Mouse (Mus musculus) right cerebral cortex, adult 18-20 months (tissue): ENCODE measurements around the gene Gm16181.
A peak's percentile ranks its signal among the peaks of the same experiment; 100 is the strongest.

Source experiments
- DNase-seq: peaks from one replicate; pipeline ENCODE4 v3.0.0; 2022; ENCODE audit warnings: mixed read lengths

Gene Gm16181

DNA sequence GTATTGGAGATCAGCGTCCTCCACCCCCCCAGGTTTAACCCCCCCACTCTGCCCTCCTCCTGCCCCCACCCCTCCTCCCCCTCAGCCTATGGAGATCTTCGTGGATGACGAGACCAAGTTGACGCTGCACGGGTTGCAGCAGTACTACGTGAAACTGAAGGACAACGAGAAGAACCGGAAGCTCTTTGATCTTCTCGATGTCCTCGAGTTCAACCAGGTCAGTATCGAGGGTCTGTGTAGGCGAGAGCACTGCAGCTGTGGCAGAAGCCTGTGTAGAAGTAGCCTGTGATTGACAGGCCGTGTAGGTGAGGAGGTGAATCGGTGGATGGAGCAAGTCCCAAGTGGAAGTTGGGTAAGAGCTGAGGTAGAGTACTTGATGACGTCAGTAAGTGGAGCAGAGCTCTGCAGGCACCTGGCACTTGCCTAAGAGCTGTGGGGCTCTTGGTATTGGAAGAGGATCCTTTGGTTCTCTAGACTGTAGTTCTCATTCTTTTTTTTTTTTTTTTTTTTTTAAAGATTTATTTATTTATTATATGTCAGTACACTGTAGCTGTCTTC lies 30.6 kb downstream of the Gm16181 start:
- DNase-seq = no peak

DNA sequence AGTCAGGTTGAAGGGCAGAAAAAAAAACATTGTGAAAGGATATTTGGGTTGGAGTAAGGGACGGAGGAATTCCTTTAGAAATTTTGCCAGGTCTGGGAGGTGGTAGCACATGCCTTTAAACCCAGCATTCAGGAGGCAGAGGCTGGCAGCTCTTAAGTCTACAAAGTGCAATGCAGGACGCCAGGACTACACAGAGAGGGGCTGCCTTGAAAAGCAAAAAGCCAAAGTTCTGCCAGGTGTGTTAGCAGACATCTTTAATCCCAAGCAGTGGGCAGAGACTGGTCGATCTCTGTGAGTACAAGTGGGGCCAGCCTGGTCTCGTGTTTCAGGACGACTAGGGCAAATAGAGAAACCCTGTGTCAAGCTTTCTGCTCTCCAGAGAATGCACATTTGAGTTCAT lies 31.3 kb downstream of the Gm16181 start:
- no peak for DNase-seq

DNA sequence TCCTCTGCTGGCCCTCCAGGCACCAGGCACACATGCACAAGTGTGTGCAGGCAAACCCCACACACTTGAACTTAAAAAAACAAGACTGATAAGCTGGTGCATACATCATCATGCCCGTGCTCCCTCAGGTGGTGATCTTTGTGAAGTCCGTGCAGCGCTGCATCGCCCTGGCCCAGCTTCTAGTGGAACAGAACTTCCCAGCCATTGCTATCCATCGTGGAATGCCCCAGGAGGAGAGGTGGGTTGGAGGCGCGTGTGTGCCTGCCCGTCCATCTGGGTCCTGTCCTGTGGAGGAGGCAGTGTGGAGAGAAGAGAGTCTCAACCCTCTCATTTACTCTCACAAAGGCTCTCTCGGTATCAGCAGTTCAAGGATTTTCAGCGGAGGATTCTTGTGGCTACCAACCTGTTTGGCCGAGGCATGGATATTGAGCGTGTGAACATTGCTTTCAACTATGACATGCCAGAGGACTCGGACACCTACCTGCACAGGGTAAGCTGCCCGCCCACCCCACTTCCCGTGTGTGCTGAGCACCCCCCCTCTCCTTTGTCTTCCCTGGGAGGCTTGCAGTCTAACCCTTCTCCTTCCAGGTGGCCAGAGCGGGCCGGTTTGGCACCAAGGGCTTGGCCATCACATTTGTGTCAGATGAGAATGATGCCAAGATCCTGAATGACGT lies 32.1 kb downstream of the Gm16181 start:
- DNase-seq = no peak

DNA sequence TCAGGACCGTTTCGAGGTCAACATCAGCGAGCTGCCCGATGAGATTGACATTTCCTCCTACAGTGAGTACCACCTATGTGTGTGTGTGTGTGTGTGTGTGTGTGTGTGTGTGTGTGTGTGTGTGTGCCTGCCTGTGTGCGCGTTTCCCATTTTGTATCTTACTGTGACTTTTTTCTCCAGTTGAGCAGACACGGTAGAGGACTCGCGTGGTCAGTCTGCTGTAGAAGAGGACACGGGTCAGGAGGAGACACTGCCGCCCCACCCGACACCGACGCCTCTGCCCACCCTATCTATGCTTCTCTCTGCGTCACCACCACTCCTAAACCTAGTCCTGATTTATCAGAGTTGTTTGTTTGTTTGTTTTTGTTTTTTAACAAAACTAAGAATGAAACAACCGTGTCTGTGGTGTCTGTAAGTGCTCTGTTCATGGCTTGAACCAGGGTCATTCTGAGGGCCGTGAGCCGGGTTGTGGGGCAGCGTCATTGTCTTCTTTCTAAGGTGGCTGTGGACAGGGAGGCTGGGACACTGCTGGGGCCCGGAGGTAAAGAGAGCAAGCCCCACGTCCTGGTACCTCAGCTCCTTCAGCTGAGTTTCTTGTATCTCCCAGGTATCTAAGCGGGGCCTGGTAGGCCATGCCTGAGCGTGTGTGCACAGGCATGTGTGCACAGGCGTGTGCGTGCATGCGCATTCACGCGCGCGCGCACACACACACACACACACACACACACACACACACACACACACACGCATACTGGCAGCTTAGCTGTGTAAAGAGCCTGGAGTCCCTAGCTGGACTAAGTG lies 32.9 kb downstream of the Gm16181 start:
- DNase-seq = no peak

DNA sequence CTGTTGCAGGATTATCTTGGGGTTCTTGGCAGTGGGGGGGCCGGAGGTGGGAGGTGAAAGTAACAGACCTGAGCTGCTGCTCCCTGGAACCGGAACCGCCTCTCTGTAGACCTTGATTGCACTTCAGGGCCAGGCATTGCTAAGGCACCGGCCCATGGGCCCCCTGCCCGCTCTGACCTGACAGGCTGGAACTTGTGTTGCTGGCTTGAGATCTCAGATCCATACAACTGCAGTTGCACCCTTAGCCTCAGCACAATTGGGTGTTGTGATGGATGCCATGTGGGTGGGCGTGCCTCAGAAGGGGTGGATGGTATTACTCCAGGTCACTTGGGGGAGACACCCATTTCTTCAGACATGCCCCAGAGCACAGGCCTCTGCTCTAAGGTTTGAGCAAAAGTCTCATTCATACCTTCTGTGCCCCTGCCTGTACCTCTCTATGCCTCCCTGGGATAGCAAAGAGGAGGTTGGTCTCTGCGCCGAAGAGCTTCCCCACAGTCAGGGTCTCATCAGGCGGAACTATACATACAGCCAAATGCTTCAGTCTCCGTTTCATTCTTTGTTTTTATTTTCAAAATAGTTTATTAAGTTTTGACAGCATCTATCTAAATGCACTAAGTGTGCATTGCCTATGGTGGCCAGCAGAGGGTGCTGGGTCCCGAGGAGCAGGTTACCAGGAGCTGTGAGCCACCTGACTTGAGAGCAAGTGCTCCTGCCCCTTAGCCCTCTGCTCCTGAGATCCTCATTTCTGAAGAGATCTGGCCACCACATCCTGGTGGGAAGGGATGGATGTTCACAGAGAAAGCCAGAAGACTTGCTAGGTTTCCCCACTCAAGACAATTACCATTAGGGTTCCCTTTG lies 33.8 kb downstream of the Gm16181 start:
- DNase-seq = no peak

DNA sequence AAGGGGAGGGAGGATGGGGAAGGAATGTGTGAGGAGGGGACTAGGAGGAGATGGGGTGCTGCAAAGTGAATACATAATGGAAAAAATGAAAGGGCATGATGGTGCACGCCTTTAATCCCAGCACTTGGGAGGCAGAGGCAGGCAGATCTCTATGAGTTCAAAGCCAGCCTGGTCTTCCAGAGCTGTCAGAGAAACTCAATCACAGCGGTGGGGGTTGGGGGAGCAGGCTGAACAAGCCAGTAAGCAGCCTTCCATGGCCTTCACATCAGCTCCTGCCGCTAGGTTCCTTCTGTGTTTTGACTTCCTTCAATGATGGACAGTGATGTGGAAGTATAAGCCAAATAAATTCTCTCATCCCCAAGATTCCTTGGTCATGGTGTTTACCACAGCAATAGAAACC lies 34.7 kb downstream of the Gm16181 start:
- no peak for DNase-seq

DNA sequence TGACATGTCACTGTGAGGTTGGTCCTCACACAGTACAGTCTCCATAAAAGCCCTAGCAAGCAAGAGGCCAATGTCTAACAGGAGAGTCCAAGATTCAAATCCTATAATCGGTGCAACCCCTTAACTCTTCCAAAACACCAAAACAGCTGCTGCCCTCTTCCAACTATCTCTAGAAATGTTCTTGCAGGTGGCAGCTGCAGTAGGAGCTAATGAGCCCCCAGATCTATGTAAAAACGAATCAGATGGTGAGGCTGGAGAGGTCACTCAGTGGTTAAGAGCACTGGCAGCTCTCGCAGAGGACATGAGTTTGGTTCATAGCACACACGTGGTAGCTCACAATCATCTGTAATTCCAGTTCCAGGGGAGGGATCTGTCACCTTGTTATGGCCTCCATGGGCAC lies 35.1 kb downstream of the Gm16181 start:
- DNase-seq = no peak

DNA sequence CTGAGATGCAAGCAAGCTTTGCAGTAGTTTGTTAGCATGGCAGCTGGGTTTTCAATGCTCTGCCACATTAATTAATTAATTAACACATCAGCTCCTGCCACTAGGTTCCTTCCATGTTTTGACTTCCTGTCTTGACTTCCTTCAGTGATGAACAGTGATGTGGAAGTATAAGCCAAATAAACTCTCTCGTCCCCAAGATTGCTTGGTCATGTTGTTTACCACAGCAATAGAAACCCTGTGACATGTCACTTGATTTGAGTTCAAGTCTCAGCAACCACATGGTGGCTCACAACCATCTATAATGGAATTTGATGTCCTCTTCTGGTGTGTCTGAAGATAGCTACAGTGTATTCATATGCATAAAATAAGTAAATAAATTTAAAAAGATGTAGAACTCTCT lies 36.7 kb downstream of the Gm16181 start:
- DNase-seq = no peak

DNA sequence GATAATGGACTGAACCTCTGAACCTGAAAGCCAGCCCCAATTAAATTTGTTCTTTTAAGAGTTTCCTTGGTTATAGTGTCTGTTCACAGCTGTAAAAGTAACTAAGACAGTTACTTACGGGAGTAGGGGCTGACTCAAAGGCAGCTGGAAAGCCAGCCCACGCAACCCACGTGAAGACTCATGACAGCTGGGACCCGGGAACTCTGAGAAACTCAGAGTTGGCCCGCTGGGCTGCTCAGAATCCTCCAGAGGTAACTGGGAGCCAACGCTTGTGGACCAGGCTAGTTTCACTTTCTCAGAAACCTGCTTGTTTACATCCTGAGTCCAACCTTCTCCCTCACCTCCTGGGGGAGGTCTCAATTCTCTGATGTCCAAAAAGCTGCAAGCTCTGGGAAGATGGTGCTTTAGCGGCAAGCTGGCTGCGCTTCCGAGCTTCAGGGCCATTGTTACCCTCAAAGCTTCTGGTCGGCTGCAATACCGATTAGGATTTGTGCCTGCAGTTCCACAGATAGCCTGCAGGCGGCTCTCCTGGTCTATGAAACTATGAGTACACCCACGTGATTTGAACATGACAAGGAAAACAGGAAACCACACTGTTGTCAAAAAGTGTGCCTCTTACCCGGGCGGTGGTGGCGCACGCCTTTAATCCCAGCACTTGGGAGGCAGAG lies 37.3 kb downstream of the Gm16181 start:
- DNase-seq = peak; percentile 92

DNA sequence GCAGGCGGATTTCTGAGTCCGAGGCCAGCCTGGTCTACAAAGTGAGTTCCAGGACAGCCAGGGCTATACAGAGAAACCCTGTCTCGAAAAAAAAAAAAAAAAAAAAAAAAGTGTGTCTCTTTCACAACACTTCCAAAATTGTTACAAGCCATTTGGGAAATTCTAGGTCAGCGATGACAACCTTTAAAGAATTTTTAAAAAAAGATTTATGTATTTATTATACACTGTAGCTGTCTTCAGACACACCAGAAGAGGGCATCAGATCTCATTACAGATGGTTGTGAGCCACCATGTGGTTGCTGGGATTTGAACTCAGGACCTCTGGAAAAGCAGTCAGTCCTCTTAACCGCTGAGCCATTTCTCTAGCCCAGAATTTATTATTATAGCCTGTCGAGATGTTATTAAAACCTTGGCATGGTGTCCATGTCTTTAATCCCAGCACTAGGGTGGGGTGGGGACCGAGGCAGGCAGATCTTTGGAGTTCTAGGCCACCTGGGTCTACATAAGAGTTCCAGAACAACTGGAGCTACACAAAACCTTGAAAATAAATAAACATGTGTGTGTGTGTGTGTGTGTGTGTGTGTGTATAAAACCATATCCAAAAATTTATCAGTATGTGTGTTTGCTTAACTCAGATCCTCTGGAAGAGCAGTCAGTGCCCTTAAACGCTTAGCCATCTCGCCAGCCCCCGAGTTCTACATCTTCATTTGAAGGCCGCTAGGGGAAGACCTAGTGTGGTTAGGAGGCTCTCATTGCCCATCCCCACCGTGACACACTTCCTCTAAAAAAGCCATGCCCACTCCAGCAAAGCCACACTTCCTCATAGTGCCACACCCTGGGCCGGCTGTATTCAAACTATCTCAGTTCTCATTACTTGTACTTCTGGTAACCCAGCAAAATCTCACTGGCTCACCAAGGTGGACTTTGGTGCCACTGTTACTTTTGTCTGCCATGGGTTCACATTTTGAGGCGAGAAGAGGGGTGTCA lies 38.2 kb downstream of the Gm16181 start:
- DNase-seq = no peak

DNA sequence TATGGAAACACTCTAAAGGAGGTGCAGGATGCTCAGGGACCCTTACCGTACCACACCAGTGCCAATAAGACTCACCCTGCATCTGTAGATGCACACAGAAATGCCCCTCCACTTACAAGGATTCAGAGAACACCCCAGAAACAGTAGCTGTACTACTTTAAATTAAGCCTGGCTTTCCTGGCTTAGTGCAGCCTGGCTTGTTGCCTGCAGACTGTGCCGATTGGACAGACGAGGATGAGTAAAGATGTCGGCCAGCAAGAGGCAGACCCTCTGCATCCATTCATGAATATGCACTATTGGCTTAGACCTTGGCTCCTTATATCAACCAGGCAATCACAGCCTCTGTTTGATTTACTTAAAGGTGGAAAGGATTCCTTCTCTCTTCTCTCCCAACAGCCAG lies 39.0 kb downstream of the Gm16181 start:
- no peak for DNase-seq

DNA sequence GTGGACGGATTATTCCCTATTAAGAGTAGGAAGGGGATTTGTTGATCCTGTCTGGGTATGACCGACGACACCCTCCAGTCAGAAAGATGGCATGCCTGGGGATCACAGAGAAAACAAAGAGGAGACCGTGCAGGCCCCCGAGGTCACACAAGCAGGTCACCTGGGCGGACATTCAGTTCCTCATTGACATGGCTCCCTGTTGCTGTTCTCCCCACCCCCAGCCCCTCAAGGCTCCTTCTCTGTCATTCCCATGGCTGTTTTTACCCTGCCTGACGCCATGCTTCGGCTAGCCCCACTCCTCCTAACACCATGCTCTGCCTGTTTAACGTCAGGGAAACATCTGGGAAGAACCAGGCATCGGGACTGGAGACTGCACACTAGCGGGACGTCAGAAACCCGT lies 41.0 kb downstream of the Gm16181 start:
- no peak for DNase-seq

DNA sequence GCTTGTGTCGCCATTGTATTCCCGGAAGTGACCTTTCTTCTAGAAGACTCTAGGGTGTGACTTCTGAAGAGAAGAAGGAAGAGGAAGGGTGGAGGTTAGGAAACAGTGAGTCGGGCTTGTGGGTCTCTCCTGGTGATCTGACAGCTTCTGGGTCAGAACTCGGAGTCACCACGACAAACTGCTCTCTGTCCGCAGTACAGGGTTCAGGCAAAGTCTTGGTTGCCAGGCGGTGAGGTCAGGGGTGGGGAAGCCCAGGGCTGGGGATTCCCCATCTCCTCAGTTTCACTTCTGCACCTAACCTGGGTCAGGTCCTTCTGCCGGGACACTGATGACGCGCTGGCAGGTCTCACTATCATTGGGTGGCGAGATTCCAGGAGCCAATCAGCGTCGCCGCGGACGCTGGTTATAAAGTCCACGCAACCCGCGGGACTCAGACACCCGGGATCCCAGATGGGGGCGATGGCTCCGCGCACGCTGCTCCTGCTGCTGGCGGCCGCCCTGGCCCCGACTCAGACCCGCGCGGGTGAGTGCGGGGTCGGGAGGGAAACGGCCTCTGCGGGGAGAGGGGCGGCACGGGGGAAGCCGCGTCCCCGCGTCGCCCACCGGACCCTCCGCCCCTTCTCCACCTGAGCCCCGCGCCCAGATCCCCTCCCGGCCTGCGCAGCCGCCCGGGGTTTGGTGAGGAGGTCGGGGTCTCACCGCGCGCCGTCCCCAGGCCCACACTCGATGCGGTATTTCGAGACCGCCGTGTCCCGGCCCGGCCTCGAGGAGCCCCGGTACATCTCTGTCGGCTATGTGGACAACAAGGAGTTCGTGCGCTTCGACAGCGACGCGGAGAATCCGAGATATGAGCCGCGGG lies 42.3 kb downstream of the Gm16181 start, which contains the start of gene H2-D1:
Gene H2-D1 (plus strand): TSS at position 67 of the 859 bp plus-strand sequence.
- peak; percentile 96 for DNase-seq

DNA sequence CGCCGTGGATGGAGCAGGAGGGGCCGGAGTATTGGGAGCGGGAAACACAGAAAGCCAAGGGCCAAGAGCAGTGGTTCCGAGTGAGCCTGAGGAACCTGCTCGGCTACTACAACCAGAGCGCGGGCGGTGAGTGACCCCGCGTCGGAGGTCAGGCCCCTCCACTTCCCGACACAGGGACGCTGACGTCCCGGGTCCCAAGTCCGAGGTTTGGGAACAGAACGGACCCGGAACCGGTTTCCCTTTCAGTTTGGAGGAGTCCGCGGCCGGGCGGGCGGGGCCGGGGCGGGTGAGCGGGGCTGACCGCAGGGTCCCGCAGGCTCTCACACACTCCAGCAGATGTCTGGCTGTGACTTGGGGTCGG lies 42.9 kb downstream of the Gm16181 start:
- DNase-seq = no peak

DNA sequence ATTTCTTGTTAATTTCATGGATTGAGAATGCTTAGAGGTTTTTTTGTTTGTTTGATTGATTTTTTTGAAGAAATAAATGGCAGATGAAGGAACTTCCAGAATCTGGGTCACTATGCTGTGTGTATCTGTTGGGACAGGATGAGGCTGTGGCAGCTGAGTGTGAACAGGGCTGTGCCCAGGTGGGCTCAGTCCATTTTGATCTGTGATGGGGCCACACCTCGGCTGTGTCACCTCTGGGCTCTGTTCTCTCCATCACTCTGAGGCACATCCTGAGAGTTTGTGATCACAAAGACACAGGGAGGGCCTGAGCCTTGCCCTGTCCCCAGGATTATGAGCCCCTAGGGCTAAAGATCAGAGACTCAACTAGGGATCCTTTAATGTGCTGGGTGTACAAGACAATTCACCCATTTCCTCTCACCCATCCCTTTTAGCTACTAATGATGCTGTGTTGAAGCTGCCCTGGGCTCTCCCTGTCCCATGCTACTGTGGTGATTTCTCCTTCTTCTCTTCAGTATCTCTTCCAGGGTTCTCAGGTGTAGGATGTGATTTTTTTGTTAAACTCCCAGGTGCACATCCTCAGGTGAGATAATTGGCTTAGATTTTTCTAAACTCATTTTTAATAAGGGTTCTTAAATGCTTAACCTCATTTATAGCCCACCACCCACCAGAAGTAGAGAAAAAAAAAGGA lies 46.9 kb downstream of the Gm16181 start:
- no peak for DNase-seq

DNA sequence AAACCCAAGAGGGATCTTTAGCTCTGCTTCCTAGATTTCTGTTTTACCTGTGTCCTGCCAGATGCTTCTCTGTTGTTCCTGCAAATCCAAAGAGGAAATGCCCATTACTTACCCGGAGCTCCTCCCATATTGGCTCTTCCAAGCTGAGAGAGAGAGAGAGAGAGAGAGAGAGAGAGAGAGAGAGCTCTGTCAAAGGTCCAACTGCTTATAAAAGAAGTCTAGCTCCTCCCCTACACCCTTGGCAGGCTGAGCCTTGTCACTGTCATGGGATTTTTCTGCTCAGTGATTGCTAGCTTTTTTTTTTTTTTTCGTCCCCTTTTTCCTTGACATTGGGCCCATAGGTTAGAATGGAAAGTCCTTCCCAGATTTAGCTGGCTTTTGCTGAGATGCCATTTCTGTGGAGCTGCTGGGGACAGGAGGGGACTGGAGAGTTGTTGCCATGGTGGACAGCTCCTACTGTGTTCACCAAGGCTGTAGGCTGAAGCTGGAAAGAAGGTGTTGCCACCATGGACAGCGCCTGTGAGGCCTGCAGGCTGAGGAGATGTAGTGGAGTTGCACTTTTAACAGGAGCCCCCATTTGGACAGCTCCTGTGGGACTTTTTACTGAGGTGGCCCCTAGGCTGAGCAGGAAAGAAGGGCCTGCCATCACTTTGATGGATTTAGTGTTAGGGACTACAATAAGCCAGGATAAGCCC lies 49.2 kb downstream of the Gm16181 start:
- DNase-seq = no peak

DNA sequence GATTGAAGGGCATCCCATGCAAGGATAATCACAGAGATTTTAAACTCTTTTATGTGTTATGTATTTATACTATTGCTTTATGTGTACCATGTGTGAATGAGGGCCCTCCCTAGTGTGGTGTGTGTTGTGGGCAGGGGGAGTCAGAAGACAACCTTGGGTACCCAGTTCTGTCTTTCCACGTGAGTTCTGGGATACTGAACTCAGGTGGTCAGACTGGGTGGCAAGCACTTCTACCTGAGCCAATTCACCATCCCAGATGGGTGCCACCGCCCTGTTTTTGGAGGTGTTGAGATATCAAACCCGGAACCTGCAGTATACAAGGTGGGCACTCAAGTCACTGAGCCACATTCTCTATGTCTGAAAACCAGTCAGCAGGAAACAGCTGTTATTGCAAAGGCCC lies 51.6 kb downstream of the Gm16181 start:
- no peak for DNase-seq
